Mouse (Mus musculus) layer of hippocampus, adult 8-10 months (tissue): ENCODE measurements around the gene Capn2. TPM values are rescaled to one million over a fixed set of nuclear protein-coding genes. Genes with fewer than 3 reads are reported as not detected.

Source experiments
- DNase-seq, 2 experiments: peaks; one replicate each; pipeline ENCODE4 v3.0.0; 2022; ENCODE audit warnings: low spot score in 2 of 2
- total RNA-seq, 4 experiments: library from RNA; stranded (reverse); gene quantifications; 2 replicates each; pipeline ENCODE4 v1.2.4; 2022

The Capn2 gene
- total RNA-seq, 4 experiments from 2014 or later, result 68.8 to 72.9 (median 71.6) TPM

- DNase-seq, result no peak
Measured at GRCm38 (mm10) chr1:182502491-182503050, 14.8 kb downstream of the Capn2 start.

GRCm38 (mm10) chr1:182501815-182502405 lies 15.5 kb downstream of the Capn2 start:
- no peak for DNase-seq

GRCm38 (mm10) chr1:182500843-182501242 lies 16.6 kb downstream of the Capn2 start:
- DNase-seq, result no peak

- no peak for DNase-seq
Measured at GRCm38 (mm10) chr1:182500224-182500623, 17.2 kb downstream of the Capn2 start.

- DNase-seq, result no peak
Measured at GRCm38 (mm10) chr1:182499443-182500089, 17.8 kb downstream of the Capn2 start.

GRCm38 (mm10) chr1:182497736-182498135 lies 19.7 kb downstream of the Capn2 start:
- DNase-seq, result no peak

GRCm38 (mm10) chr1:182496685-182497084 lies 20.7 kb downstream of the Capn2 start:
- DNase-seq, result no peak

- no peak for DNase-seq
Measured at GRCm38 (mm10) chr1:182494285-182495145, 22.9 kb downstream of the Capn2 start.

- DNase-seq, result no peak
Measured at GRCm38 (mm10) chr1:182491839-182492238, 25.6 kb downstream of the Capn2 start.

- no peak for DNase-seq
Measured at GRCm38 (mm10) chr1:182490568-182490967, 26.8 kb downstream of the Capn2 start.

- DNase-seq, result peak; percentile 93 to 94
Measured at GRCm38 (mm10) chr1:182489803-182490452, 27.5 kb downstream of the Capn2 start.

GRCm38 (mm10) chr1:182488503-182488902 lies 28.9 kb downstream of the Capn2 start:
- DNase-seq, result no peak

- DNase-seq, result peak; percentile 52 to 70
Measured at GRCm38 (mm10) chr1:182483910-182484274, 33.5 kb downstream of the Capn2 start.

- DNase-seq, result peak in 1 of 2 experiments; percentile 62
Measured at GRCm38 (mm10) chr1:182482991-182483909, 34.2 kb downstream of the Capn2 start.

- DNase-seq, result no peak
Measured at GRCm38 (mm10) chr1:182481646-182482295, 35.6 kb downstream of the Capn2 start.

- DNase-seq, result no peak
Measured at GRCm38 (mm10) chr1:182481138-182481537, 36.3 kb downstream of the Capn2 start.

- DNase-seq, result no peak
Measured at GRCm38 (mm10) chr1:182478935-182479334, 38.5 kb downstream of the Capn2 start.

- peak; percentile 52 to 88 for DNase-seq
Measured at GRCm38 (mm10) chr1:182475005-182475796, 42.2 kb downstream of the Capn2 start.

- DNase-seq, result no peak
Measured at GRCm38 (mm10) chr1:182465978-182466377, 51.4 kb downstream of the Capn2 start.
